Mouse (Mus musculus) gastrocnemius, adult 8-10 months (tissue): ENCODE measurements around the gene Nckap5l. TPM values are rescaled to one million over a fixed set of nuclear protein-coding genes. Genes with fewer than 3 reads are reported as not detected.
A peak's percentile ranks its signal among the peaks of the same experiment; 100 is the strongest.

Experiments
- DNase-seq, 2 experiments: peaks; one replicate each; pipeline ENCODE4 v3.0.0; 2022; ENCODE audit warnings: low spot score in 2 of 2
- total RNA-seq, 4 experiments: library from RNA; stranded (reverse); gene quantifications; 2 replicates each; pipeline ENCODE4 v1.2.4; 2022

Nckap5l gene
- total RNA-seq, 4 experiments from 2014 or later, result 1.5 to 2.2 (median 1.7) TPM

GRCm38 (mm10) chr15:99431504-99431903 is 26.0 kb downstream of the Nckap5l start:
- DNase-seq, result no peak

DNA sequence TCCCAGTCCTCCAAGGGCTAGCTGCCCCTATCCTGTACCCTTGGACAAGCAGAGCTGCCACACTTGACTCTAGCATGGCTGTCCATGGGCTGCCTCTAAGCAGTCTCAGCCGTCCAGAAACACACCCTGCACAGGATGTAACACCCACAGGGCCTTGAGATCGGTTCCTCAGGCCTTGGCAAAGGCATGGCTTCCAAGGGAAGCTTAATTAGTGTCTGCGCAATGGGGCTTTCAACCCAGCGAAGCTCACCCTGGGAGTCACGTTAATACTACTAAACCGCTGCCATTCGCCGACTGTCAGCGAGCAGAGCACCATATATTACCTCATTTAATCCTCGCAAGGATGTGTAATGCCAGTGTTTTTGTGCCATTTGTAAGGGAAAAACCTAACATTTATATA is 26.5 kb downstream of the Nckap5l start:
- DNase-seq, result no peak

DNA sequence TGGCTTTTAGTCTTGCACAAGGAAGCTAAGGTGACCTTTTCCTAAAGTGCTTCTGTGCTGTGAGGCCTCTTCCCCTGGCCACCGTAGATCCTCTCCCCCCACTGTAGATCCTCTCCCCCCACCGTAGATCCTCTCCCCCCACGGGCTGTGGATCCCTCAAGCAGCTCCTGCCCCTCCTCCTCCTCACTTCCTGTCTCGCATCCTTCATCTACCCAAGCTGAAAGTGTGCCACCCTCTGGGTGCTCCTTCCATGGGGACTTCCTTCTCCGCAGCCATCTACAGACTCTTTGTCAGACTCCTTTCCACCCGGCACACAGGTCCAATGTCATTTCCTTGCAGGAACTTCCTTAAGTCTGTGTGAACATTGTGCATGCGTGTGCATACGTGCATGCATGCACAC is 27.2 kb downstream of the Nckap5l start:
- no peak for DNase-seq

DNA sequence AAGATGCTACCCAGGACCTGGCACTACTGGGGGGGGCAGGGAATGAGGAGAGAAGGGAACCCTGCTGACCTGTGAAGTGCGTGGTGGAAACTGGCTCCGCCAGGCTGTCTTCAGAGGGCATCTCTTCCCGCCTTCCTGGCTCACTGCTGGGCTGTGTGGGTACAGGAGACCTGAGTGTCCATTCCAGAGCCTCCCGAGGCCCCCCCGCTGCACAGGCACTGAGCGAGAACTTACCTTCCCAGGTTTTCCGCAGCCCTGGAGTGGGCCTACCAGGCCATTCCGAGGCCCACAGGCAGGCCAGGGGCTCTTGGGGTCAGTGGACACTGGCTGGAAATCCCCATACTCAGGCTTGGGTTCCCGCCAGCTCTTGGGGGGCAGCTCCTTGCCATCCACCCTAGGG is 33.7 kb downstream of the Nckap5l start:
- no peak for DNase-seq

DNA sequence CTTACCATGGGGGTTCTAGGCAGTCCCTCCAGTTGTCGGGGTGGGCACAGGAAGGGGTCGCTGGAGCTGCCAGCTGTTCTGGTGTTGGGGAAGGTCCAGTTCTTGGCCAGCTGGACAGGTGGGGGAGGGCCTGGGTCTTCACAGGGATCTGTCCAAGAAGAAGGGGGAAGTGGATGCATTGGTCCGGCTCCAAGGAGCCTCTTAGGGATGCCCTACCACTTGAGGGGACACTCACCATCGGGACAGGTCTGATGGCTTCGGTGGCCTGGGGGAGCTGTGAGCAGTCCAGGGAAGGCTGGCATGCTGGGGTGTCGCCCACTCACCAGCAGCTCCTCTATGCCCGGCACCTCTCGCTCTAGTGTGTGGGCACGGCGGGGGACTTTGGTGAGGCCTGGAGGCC is 34.4 kb downstream of the Nckap5l start:
- DNase-seq, result no peak

GRCm38 (mm10) chr15:99422551-99422950 is 35.0 kb downstream of the Nckap5l start:
- DNase-seq, result no peak

DNA sequence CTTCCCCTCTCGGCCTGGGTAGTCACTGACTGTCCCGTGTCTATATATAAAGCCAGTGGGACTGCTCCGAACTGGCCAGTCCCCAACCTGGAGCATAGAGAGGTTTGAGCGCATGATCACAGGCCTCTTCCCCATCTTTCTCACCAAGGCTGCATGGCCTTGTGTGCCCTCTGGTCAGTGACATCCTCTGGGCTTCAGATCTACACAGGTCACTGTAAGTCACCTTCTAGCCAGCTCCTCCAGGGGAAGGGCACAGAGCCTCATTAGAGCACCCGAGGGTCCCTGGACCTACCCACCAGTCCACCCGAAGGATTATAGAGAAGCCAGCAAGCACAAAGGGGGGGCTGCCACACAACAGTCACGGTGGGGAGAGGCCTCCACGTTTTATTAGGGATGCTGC is 35.9 kb downstream of the Nckap5l start:
- no peak for DNase-seq

DNA sequence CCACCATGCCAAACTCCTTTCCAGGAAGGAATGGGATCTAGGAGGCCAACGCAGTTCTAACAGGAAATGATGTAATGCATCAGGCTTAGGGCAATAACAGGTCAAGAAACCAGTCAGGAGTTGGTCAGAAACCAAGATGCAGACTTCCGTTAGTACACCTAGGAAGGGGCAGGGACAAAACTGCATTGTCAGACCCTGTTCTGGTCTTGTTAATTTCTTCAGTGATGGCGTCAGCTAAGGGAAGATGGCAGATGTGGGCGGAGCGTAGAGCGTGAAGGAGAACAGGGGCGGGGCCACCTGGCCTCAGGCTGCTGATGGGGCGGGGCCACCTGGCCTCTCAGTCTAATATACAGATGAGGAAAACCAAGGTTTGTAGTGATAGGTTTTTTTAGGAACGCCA is 36.4 kb downstream of the Nckap5l start:
- DNase-seq, result no peak

- peak; percentile 76 to 79 for DNase-seq
These were observed 37.0 kb downstream of the Nckap5l start for GRCm38 (mm10) chr15:99420521-99421014.

- DNase-seq, result no peak
These were observed 37.4 kb downstream of the Nckap5l start for GRCm38 (mm10) chr15:99420101-99420500.

DNA sequence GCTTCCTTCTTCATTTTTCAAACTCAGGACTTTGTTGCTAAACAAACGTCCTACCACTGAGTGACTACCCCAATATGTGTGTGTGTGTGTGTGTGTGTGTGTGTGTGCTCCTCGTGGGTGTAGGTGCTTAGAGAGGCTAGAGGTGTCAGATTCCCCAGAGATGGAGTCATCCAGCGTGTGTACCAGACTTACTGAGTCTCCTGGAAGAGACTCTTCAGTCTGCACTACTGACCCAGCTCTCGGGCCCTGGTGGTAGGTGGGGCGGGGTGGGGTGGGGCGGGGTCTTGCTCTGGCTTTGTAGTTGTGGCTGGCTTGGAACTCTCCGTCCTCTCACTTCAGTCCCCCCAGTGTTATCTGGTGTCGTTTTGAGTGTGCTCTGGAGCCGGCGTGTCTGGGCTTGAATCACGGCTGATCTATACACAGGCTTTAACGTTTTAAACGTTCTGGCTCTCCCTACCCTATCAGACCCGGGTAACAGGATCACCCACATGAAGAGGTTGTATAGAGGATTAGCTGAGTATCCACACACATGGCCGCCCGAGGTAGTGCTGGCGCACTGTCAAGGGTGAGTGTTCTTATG is 39.8 kb downstream of the Nckap5l start:
- DNase-seq, result no peak

DNA sequence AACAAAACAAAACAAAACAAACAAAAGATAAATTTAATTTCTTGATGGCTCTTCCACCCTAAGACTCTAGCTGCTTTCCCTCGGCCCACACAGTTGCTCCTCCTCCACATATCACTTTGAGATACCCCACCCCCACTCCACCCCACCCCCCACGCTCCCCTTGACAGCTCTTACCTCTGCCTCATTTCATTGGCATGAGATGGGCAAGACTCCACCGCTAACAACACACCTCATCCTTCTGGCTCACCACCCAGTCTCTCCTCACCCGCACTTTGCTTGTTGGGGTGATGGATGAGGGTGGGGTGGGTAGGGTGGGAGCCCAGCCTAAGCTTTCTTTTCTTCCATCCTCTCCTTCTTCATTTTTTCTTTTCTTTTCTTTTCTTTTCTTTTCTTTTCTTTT is 40.6 kb downstream of the Nckap5l start:
- no peak for DNase-seq

GRCm38 (mm10) chr15:99416348-99416882 is 41.1 kb downstream of the Nckap5l start:
- peak; percentile 54 to 61 for DNase-seq

DNA sequence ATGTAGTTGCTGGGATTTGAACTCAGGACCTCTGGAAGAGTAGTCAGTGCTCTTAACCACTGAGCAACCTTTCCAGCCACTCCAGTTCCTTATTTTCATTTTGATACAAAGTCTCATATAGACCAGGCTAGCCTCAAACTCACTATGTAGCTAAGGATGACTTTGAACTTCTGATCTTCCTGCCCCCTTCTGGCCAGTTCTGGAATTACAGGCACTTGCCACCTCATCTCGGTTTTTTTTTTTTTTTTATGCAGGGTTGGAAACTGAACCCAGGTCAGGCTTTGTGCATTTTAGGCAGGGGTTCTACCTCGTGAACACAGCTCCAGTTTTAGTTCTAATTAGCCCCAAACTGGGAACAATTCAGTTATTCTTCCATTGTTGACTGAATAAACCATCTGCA is 41.8 kb downstream of the Nckap5l start:
- peak in 1 of 2 experiments; percentile 37 for DNase-seq

DNA sequence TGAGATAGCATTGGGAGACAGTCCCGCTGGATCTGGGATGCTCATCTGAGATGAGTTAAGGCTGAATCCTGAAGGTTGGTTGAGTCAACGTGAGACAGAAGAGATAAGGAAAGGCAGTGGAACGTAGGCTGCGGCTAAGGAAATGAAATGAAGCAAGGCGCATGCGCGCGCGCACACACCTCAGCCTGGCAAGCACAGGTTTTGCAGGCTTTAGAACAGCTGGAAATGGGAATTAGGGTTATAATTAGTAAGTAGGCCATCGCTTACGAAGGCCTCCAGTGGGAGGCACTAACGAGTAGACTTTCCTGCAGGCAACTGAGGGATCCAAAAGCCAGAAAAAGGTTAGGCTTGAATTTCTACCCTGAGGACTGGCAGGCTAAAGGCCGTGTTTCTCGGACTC is 45.8 kb downstream of the Nckap5l start:
- DNase-seq, result peak in 1 of 2 experiments; percentile 46

- DNase-seq, result no peak
These were observed 48.7 kb downstream of the Nckap5l start for GRCm38 (mm10) chr15:99408845-99409244.

- no peak for DNase-seq
These were observed 50.5 kb downstream of the Nckap5l start for GRCm38 (mm10) chr15:99406986-99407570.

- peak in 1 of 2 experiments; percentile 44 for DNase-seq
These were observed 52.4 kb downstream of the Nckap5l start for GRCm38 (mm10) chr15:99405150-99405549.

DNA sequence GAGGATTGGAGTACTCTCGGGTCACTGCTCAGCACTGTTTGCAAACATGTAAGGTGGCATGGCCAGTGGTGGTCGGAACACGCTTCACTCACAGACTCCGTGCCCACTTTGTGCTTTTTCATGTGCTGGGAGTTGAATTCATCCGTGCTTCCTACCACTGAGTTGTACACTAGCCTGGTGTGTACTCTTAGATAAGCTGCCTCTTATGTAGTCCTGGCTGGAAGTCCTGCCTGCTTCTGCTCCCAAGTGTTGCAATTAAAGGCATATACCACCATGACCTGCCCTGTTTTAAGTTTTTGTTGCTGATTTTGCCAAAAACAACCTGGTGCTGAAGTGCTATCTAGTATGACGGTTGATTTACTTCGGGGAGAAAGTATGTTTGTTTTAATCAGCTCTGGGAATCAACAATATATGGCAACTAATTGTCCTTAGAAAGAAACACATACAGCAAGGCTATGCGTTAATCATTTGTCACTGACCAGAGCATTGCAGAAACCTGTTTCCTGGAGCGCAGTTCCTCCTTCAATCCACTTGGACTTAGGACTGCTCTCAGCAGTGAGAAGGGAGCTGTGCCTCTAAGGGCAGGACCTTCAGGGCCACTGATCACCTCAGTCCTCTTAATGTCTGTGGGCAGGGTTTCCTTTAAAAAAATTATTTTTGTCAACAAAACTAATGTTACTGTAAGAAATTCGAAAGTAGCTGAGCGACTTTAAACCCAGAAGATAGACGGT is 54.2 kb downstream of the Nckap5l start:
- no peak for DNase-seq

DNA sequence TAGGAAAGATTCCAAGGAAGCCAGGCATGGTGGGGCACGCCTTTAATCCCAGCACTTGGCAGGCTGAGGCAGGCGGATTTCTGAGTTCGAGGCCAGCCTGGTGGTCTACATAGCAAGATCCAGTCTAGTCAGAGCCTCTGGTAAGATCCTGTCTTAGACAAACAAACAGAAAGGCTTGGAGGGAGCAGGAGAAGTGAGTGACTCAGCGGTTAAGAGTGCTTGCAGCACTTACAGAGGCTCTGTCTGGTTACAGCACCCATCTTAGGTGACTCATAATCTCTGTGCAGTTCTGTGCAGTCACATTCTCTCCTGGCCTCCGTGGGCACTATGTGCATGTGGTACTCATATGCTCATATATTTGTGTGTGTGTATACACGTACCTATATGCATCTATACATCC is 56.9 kb downstream of the Nckap5l start:
- no peak for DNase-seq

DNA sequence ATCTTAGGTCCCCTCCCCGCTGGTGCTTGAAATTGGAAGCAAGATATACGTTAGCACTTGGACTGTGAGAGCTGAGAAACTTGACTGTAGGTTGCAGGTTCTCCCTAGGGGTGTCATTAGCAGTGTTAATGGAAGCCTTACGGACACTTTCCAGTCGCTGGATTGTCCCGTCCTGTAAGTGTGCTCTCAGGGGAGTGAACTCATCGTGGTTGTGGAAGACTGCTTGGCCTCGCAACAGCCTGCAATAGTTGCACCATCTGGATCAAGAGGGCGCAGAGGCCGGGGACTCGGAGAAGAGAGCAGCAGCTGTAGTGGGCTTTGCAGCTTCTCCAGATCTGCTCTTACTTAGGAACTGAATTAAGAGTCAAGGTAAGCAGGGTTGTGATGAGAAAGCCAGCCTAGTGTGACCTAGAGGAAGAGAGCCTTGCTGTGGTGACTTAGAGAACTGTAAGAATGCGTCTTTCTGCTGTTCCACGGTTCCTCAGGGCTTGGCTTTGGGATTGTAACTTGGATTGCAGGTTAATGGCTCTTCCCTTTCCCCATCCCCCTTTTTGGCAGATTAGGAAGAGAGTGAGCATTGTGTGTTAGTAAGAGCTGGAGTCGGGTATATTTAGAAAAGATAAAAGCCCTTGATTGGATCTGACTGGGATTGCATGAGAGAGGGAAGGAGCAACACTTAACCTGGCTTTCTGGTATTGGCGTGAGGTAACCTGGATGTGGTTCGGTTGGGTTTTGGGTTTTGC is 57.9 kb downstream of the Nckap5l start:
- no peak for DNase-seq

DNA sequence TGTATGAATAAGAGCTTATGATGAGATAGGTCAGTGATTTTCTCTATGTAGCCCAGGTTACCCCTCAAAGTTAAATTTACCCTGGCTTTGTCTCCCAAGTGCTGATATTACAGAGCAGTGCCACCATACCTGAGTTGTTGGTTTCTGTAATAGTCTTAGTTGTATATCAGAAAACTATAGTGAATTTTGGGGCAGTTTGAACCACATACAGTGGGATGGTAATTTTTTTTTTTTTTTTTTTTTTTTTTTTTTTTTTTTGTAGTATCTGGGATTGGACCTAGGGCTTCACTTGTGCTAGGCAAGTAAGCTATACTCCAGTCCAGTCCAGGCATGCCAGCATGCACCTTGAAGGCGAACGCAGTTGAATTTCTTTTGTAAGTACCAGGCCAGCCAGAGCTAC is 59.9 kb downstream of the Nckap5l start:
- DNase-seq, result no peak
